Mouse (Mus musculus): ENCODE measurements around the gene Zc3h12a. TPM values are rescaled to one million over a fixed set of nuclear protein-coding genes. Genes with fewer than 3 reads are reported as not detected.

The Zc3h12a gene
- total RNA-seq, 2 experiments from 2014 or later = 4.0 to 4.1 TPM

GRCm38 (mm10) chr4:125115710-125116089 is 11.9 kb downstream of the Zc3h12a start:
- peak in 1 of 2 experiments; percentile 58 for DNase-seq

GRCm38 (mm10) chr4:125115081-125115480 is 12.6 kb downstream of the Zc3h12a start:
- no peak for DNase-seq

GRCm38 (mm10) chr4:125114638-125115037 is 13.0 kb downstream of the Zc3h12a start:
- peak; percentile 87 to 93 for DNase-seq

- DNase-seq = no peak
These were observed 22.3 kb downstream of the Zc3h12a start for GRCm38 (mm10) chr4:125105354-125105753.

- DNase-seq = no peak
These were observed 26.3 kb downstream of the Zc3h12a start for GRCm38 (mm10) chr4:125101334-125101733.

- DNase-seq = peak; percentile 68 to 95
These were observed 28.2 kb downstream of the Zc3h12a start for GRCm38 (mm10) chr4:125099458-125099857.

GRCm38 (mm10) chr4:125097412-125097811 is 30.2 kb downstream of the Zc3h12a start:
- no peak for DNase-seq

- no peak for DNase-seq
These were observed 31.6 kb downstream of the Zc3h12a start for GRCm38 (mm10) chr4:125096066-125096465.

- DNase-seq = no peak
These were observed 34.6 kb downstream of the Zc3h12a start for GRCm38 (mm10) chr4:125093031-125093430.

- no peak for DNase-seq
These were observed 42.2 kb downstream of the Zc3h12a start for GRCm38 (mm10) chr4:125085346-125085841.

GRCm38 (mm10) chr4:125084403-125085345 is 43.0 kb downstream of the Zc3h12a start, which contains the start of gene Meaf6:
Gene Meaf6 (plus strand): TSS chr4:125085134.
- peak; percentile 93 for DNase-seq

GRCm38 (mm10) chr4:125078698-125079097 is 48.9 kb downstream of the Zc3h12a start:
- no peak for DNase-seq

GRCm38 (mm10) chr4:125077700-125078099 is 49.9 kb downstream of the Zc3h12a start:
- DNase-seq = no peak

Other genes starting within 250 kb of the Zc3h12a start
- gene Epha10, start 246.9 kb downstream of the Zc3h12a start, total RNA-seq (2021) = not detected
- 10 to 100 TPM in 1 of 2 experiments, 1 to 10 TPM in 1; 7.8 to 10.9 TPM for gene 9930104L06Rik, start 190.8 kb downstream of the Zc3h12a start, total RNA-seq (2021)
- under 1 TPM; 0.41 to 0.57 TPM for gene Cdca8, start 188.5 kb downstream of the Zc3h12a start, total RNA-seq (2021)
- gene Rspo1, start 141.4 kb downstream of the Zc3h12a start, total RNA-seq (2021) = 1 to 10 TPM; 3.1 to 4.3 TPM
- gene Gnl2, start 111.3 kb downstream of the Zc3h12a start, total RNA-seq (2021) = 10 to 100 TPM; 28.6 to 29.2 TPM
- under 1 TPM in 1 of 2 experiments, not detected in 1; 0.33 TPM for gene Dnali1, start 62.1 kb downstream of the Zc3h12a start, total RNA-seq (2021)
- 1 to 10 TPM; 7.1 to 7.7 TPM for gene Snip1, start 61.2 kb downstream of the Zc3h12a start, total RNA-seq (2021)
- gene Meaf6, start 42.7 kb downstream of the Zc3h12a start, total RNA-seq (2021) = 10 to 100 TPM; 18.3 to 23.4 TPM